Mouse (Mus musculus): ENCODE measurements around the gene Plcl1.
A peak's percentile ranks its signal among the peaks of the same experiment; 100 is the strongest.

The Plcl1 gene

GRCm38 (mm10) chr1:55405272-55406022, at the start of gene Plcl1:
Plcl1 (plus strand) TSS chr1:55405921.
- DNase-seq, result peak; percentile 97 to 98

- DNase-seq, result peak in 1 of 2 experiments; percentile 24
These were observed 43.1 kb upstream of the Plcl1 start for GRCm38 (mm10) chr1:55362634-55363033.

GRCm38 (mm10) chr1:55363044-55363565, 42.6 kb upstream of the Plcl1 start, which contains the start of gene Boll:
Boll (minus strand) TSS chr1:55363469.
- peak; percentile 84 to 85 for DNase-seq

- peak; percentile 76 to 86 for DNase-seq
These were observed 42.1 kb upstream of the Plcl1 start for GRCm38 (mm10) chr1:55363586-55363985.

- peak; percentile 32 to 61 for DNase-seq
These were observed 33.1 kb upstream of the Plcl1 start for GRCm38 (mm10) chr1:55372626-55373025.

- DNase-seq, result no peak
These were observed 25.2 kb upstream of the Plcl1 start for GRCm38 (mm10) chr1:55380527-55380926.

- peak; percentile 79 to 82 for DNase-seq
These were observed 22.5 kb upstream of the Plcl1 start for GRCm38 (mm10) chr1:55383114-55383773.

GRCm38 (mm10) chr1:55399891-55400290, 5.8 kb upstream of the Plcl1 start:
- no peak for DNase-seq

- peak in 1 of 2 experiments; percentile 27 for DNase-seq
These were observed 1.3 kb upstream of the Plcl1 start for GRCm38 (mm10) chr1:55404439-55404838.

GRCm38 (mm10) chr1:55406023-55406413, 297 bp downstream of the Plcl1 start:
- no peak for DNase-seq

- DNase-seq, result peak in 1 of 2 experiments; percentile 53
These were observed 1.0 kb downstream of the Plcl1 start for GRCm38 (mm10) chr1:55406531-55407375.

GRCm38 (mm10) chr1:55410670-55411069, 4.9 kb downstream of the Plcl1 start:
- no peak for DNase-seq

- no peak for DNase-seq
These were observed 5.4 kb downstream of the Plcl1 start for GRCm38 (mm10) chr1:55411079-55411478.

GRCm38 (mm10) chr1:55412569-55412968, 6.8 kb downstream of the Plcl1 start:
- DNase-seq, result no peak

GRCm38 (mm10) chr1:55413534-55413933, 7.8 kb downstream of the Plcl1 start:
- no peak for DNase-seq

- DNase-seq, result no peak
These were observed 13.2 kb downstream of the Plcl1 start for GRCm38 (mm10) chr1:55418968-55419367.

- no peak for DNase-seq
These were observed 21.9 kb downstream of the Plcl1 start for GRCm38 (mm10) chr1:55427607-55428006.

GRCm38 (mm10) chr1:55429051-55429450, 23.3 kb downstream of the Plcl1 start:
- DNase-seq, result no peak

- DNase-seq, result no peak
These were observed 24.0 kb downstream of the Plcl1 start for GRCm38 (mm10) chr1:55429708-55430107.

- no peak for DNase-seq
These were observed 24.9 kb downstream of the Plcl1 start for GRCm38 (mm10) chr1:55430587-55430986.

GRCm38 (mm10) chr1:55436589-55436988, 30.9 kb downstream of the Plcl1 start:
- no peak for DNase-seq

GRCm38 (mm10) chr1:55437095-55437494, 31.4 kb downstream of the Plcl1 start:
- DNase-seq, result no peak

GRCm38 (mm10) chr1:55438617-55439016, 32.9 kb downstream of the Plcl1 start:
- DNase-seq, result no peak

All from thymus, postnatal 36 days (tissue).